Mouse (Mus musculus) neural tube, embryonic 14.5 days (tissue): Measurements from ENCODE around the gene Prr19. TPM values are rescaled to one million over a fixed set of nuclear protein-coding genes. Genes with fewer than 3 reads are reported as not detected.

Experiments
- ATAC-seq: fragments of 200-750 bp; cut with Nextera tagmentation; 2 replicates; pipeline ENCODE4 v1.8.0; 2017; ENCODE audit warnings: low read depth, mild to moderate bottlenecking, moderate TSS enrichment, moderate library complexity
- H3K27ac ChIP-seq: fragments of 300-500 bp; sonication (generic); 2 replicates; pipeline ENCODE4 v1.5.1; 2014; ENCODE audit warnings: low read depth, mild to moderate bottlenecking, control low read depth, low read length, moderate library complexity, mixed read lengths
- H3K27me3 ChIP-seq: fragments of 300-500 bp; sonication (generic); 2 replicates; pipeline ENCODE4 v1.6.1; 2014; ENCODE audit warnings: low read length; ENCODE audit not compliant: control insufficient read depth, insufficient read depth
- H3K36me3 ChIP-seq: fragments of 300-500 bp; sonication (generic); 2 replicates; pipeline ENCODE4 v1.6.1; 2014; ENCODE audit warnings: low read length, mixed read lengths; ENCODE audit not compliant: control insufficient read depth, insufficient read depth
- H3K4me1 ChIP-seq: fragments of 300-500 bp; sonication (generic); 2 replicates; pipeline ENCODE4 v1.6.1; 2014; ENCODE audit warnings: low read length; ENCODE audit not compliant: control insufficient read depth, insufficient read depth
- H3K4me2 ChIP-seq: fragments of 300-500 bp; sonication (generic); 2 replicates; pipeline ENCODE4 v1.6.1; 2014; ENCODE audit warnings: mild to moderate bottlenecking, low read depth, low read length, control low read depth
- H3K4me3 ChIP-seq: fragments of 300-500 bp; sonication (generic); 2 replicates; pipeline ENCODE4 v1.5.1; 2014; ENCODE audit warnings: low read depth, low read length, control low read depth, mixed read lengths
- H3K9ac ChIP-seq: fragments of 300-500 bp; sonication (generic); replicated peaks from 2 replicates; pipeline ENCODE4 v1.6.1; 2014; ENCODE audit warnings: low read depth, mild to moderate bottlenecking, control low read depth, low read length, mixed read lengths
- H3K9me3 ChIP-seq: fragments of 300-500 bp; sonication (generic); 2 replicates; pipeline ENCODE4 v1.6.1; 2016; ENCODE audit warnings: low read length; ENCODE audit not compliant: control insufficient read depth
- WGBS: fragments of 180-500 bp; shearing (Covaris S2); extraction: QIAGEN DNeasy Blood & Tissue Kit; methylation state at CpG from one replicate; pipeline ENCODE4 v1.1.7; 2014; 5-methylcytosine and 5-hydroxymethylcytosine counted together
- polyA plus RNA-seq: library from polyadenylated mRNA; unstranded; fragments of >200 nt; fragmentation: Nextera tagmentation; extraction: Ambion mirVana; gene quantifications from 2 replicates; pipeline ENCODE4 v1.2.1, GENCODE M21; 2014

Gene Prr19
- polyA plus RNA-seq, 1 experiment from 2014 or later: 4.3 TPM

DNA sequence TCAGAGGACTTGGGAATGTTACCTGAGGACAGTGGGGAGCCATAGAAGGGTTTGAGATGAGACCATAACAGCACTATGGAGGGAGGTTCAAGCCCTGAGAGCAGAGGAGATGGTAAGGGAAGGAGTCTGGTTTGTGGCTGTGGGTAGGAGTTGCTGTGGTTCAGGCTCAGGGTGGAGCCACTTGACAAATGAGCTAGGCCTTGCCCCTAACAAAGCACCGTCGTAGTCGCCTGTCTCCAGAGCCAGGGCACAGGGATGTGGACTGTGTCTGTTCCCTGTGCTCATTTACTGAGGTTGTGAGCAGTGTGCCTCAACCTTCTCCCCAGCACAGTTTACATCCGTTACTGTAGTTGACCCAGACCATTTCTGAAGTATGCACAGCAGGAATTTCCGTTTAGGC is 26.6 kb upstream of the Prr19 start:
- H3K4me1 ChIP-seq: peaks cover 29% of the 10 kb centered on the region
- H3K9ac ChIP-seq: no peak overlapping the region; the same call in 1 of the 2 replicates
- H3K9me3 ChIP-seq: no peaks in the 10 kb centered on the region
- H3K4me2 ChIP-seq: no peak overlapping the region
- no peaks in the 10 kb centered on the region for H3K27me3 ChIP-seq
- H3K4me3 ChIP-seq: no peak overlapping the region
- ATAC-seq: no peak
- no peak overlapping the region for H3K27ac ChIP-seq
- peaks cover 23% of the 10 kb centered on the region for H3K36me3 ChIP-seq
- 41% methylated on average over 5 of the region's 5 CpGs for WGBS

DNA sequence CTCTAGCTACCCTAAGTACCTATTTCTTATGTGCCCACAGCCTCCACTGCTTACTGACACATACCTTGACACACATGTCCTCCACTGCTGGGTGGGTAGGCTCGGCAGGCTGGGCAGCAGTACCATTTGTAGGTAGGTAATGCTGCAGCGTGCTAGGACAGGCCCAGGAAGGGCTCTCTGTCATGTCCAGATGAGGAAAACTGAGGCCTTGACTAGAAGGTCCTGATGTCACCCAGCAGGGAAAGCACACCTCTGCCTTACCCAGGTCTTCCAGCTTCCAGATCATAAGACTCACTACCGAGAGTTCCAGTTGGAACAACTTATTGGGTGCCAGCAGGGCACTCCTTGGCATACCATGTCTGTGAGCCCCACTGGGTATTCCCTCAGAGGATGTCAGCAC is 26.2 kb upstream of the Prr19 start:
- Histone ChIP-seq H3K9me3 (no peaks in the 10 kb centered on the region), H3K4me2 (no peak overlapping the region), H3K9ac (0 out of 2 replicates have a peak overlapping the region, but pooled peaks have one; percentile 8), H3K27ac (no peak overlapping the region), H3K27me3 (no peaks in the 10 kb centered on the region), H3K36me3 (peaks cover 23% of the 10 kb centered on the region), H3K4me3 (no peak overlapping the region), H3K4me1 (peaks cover 29% of the 10 kb centered on the region)
- no peak for ATAC-seq
- 87% methylated on average over 3 of the region's 3 CpGs for WGBS

DNA sequence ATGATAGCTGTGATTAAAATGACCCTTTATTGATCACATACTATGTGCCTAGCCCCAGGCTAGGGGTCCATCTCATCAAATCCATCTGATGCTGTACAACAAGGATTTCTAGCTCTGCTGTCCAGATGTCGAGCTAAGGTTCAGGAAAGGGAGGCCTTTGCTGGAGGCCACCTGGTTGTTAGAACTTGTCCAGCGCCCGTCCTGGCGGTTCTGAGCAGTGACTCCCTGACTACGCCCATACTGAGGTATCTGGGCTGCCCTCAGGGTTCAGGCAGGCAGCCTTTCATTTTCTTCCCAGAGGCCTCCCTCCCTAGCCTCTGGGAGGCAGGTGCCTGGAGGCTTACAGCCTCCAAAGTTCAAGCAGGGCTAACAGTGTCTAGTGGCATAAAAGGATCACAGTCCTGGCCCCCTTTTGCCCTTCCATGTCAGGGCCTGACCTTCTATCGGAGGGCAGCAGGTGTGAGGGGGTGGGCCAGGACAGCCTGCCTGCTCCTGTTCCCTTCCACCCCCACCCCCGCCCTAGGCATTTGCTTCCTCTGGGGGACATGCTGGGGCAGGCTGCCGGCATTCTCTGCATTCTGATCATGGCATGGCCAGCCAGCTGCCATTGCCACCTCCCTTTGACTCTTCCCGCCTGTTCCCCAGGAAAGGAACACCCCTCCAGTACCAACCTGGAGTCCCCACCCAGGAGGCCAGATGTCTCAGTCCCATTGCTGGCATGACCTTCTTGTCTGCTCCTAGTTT is 25.5 kb upstream of the Prr19 start:
- no peaks in the 10 kb centered on the region for H3K9me3 ChIP-seq
- peak overlapping the region; percentile 8; the same call in 1 of the 2 replicates for H3K9ac ChIP-seq
- no peak for ATAC-seq
- H3K27ac ChIP-seq: no peak overlapping the region
- H3K27me3 ChIP-seq: no peaks in the 10 kb centered on the region
- no peak overlapping the region for H3K4me3 ChIP-seq
- H3K36me3 ChIP-seq: peaks cover 23% of the 10 kb centered on the region
- no peak overlapping the region; the same call in 1 of the 2 replicates for H3K4me2 ChIP-seq
- H3K4me1 ChIP-seq: peaks cover 34% of the 10 kb centered on the region
- 62% methylated on average over 9 of the region's 9 CpGs for WGBS

GRCm38 (mm10) chr7:25277405-25277804 is 23.8 kb upstream of the Prr19 start:
- Histone ChIP-seq H3K4me3 (peak overlapping the region; percentile 76; the same call in 1 of the 2 replicates), H3K27me3 (no peaks in the 10 kb centered on the region), H3K9me3 (no peaks in the 10 kb centered on the region), H3K9ac (peak overlapping the region; percentile 37), H3K4me2 (peak overlapping the region; percentile 90), H3K4me1 (peaks cover 43% of the 10 kb centered on the region), H3K27ac (peak overlapping the region; percentile 98), H3K36me3 (peaks cover 14% of the 10 kb centered on the region; the same call in 1 of the 2 replicates)
- no peak for ATAC-seq
- WGBS: 92% methylated on average over 4 of the region's 4 CpGs

DNA sequence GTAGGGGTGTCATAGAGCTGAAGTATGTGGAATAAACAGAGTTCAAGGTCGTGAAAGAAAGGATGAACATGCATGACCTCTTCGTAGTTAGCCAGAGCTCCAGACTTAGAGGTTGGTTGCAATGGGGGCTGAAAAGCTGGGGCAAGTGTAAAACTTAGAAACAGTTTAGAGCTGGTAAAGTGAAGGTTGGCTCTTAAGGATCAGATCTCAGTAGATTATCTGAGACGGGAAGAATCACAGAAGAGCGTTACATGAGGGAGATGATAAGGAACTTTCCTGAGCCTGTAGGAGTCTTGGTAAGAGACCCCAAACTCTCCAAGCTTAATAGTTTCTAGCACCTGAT is 23.2 kb upstream of the Prr19 start:
- WGBS: 19% methylated on average over 4 of the region's 4 CpGs
- H3K27me3 ChIP-seq: no peaks in the 10 kb centered on the region
- peaks cover 13% of the 10 kb centered on the region; the same call in 1 of the 2 replicates for H3K36me3 ChIP-seq
- H3K4me3 ChIP-seq: peak overlapping the region; percentile 76
- peak overlapping the region; percentile 90 for H3K4me2 ChIP-seq
- peak overlapping the region; percentile 74 for H3K9ac ChIP-seq
- peak overlapping the region; percentile 98 for H3K27ac ChIP-seq
- H3K9me3 ChIP-seq: no peaks in the 10 kb centered on the region
- no peak for ATAC-seq
- peaks cover 44% of the 10 kb centered on the region for H3K4me1 ChIP-seq

DNA sequence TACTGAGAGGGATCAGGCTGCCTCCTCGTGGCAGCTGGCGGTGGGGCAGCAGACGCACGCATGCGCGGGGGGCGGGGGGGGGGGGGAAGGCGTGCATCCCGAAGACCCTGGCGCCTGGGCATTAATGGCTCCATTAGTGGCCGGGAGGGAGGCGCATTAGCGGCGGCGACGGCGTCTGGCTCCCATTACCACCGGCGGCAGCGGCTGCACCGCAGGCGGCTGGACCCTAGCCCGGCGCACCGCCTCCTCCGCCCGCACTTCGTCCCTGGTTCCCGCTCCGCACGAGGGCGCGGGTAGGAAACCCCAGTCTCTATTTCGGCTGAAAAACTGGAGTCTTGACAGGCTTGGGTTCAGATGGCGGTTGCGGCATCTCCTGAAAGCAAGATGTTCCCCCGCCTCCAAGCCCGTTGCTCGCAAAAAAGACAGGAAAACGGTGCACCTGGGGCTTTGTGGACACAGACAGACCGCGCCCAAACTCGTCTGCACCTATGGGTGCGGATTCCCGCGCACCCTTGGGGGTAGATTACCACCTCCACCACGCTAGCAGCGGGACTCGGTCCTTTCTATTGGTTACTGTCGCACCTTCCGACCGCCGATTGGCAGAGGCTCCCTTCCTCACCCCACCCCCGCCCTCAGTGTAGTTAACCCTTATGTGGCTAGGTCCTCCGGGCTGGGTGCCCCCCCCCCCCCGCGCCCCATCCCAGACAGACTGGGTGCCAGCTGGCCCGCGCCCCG is 22.7 kb upstream of the Prr19 start:
- Histone ChIP-seq H3K9ac (peak overlapping the region; percentile 74), H3K27ac (peak overlapping the region; percentile 98), H3K4me2 (peak overlapping the region; percentile 90), H3K9me3 (no peaks in the 10 kb centered on the region), H3K4me1 (peaks cover 49% of the 10 kb centered on the region), H3K4me3 (peak overlapping the region; percentile 76), H3K27me3 (no peaks in the 10 kb centered on the region), H3K36me3 (peaks cover 11% of the 10 kb centered on the region; the same call in 1 of the 2 replicates)
- under 1% methylated on average over 48 of the region's 60 CpGs for WGBS
- peak; percentile 70 for ATAC-seq

DNA sequence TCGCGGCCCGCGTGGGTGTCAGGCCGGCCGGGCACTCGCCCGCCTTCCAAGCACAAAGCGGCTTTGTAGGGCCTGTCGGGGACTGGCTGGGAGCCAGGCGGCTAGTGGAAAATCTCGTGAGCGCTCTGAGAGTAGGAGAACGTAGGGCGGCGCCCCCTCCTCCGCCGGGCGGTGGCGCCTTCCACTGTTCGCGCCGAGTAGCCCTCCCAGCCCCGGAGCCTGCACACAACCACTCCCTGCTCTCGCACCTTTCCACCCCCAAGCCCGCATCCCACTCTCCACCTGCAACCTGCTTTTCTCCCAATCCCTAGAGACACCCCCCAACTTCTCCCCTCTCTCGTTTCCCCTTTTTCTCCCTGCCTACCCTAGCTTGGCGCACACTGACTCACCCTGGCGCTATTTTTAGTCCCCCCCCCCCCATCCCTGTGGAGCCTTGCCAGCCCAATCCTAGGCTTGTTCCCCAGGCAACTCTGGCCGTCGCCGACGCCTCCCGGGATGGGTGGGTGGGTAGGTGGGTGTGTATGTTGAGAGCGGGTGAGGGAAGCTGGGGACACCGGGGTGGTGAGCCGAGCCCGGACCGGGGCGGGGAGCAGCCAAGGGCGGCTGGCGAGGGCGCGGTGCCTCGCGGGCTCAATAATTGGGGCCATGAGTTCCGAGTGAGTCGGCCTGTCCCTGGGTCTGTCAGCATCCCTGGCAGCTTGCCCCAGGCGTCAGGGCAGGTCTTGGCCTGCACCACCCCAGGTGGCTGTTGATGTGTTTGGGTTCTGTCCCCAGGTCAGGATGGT is 21.9 kb upstream of the Prr19 start:
- H3K27ac ChIP-seq: peak overlapping the region; percentile 98
- peaks cover 6% of the 10 kb centered on the region; the same call in 1 of the 2 replicates for H3K36me3 ChIP-seq
- no peaks in the 10 kb centered on the region for H3K9me3 ChIP-seq
- peak overlapping the region; percentile 90 for H3K4me2 ChIP-seq
- 0% methylated on average over 39 of the region's 49 CpGs for WGBS
- H3K4me1 ChIP-seq: peaks cover 53% of the 10 kb centered on the region
- H3K4me3 ChIP-seq: peak overlapping the region; percentile 76
- H3K9ac ChIP-seq: peak overlapping the region; percentile 74
- H3K27me3 ChIP-seq: no peaks in the 10 kb centered on the region
- peak; percentile 60 for ATAC-seq

GRCm38 (mm10) chr7:25279861-25280791 is 21.1 kb upstream of the Prr19 start:
- Histone ChIP-seq H3K9ac (peak overlapping the region; percentile 76), H3K27me3 (no peaks in the 10 kb centered on the region), H3K4me2 (peak overlapping the region; percentile 90), H3K4me1 (peaks cover 57% of the 10 kb centered on the region), H3K9me3 (no peaks in the 10 kb centered on the region), H3K36me3 (peaks cover 8% of the 10 kb centered on the region), H3K4me3 (peak overlapping the region; percentile 76), H3K27ac (peak overlapping the region; percentile 98)
- no peak; the same call in 1 of the 2 replicates for ATAC-seq
- WGBS: under 1% methylated on average over 6 of the region's 6 CpGs
